Comparison of ENCODE assay signal across 1 mouse cellular context in the genomic region with DNA sequence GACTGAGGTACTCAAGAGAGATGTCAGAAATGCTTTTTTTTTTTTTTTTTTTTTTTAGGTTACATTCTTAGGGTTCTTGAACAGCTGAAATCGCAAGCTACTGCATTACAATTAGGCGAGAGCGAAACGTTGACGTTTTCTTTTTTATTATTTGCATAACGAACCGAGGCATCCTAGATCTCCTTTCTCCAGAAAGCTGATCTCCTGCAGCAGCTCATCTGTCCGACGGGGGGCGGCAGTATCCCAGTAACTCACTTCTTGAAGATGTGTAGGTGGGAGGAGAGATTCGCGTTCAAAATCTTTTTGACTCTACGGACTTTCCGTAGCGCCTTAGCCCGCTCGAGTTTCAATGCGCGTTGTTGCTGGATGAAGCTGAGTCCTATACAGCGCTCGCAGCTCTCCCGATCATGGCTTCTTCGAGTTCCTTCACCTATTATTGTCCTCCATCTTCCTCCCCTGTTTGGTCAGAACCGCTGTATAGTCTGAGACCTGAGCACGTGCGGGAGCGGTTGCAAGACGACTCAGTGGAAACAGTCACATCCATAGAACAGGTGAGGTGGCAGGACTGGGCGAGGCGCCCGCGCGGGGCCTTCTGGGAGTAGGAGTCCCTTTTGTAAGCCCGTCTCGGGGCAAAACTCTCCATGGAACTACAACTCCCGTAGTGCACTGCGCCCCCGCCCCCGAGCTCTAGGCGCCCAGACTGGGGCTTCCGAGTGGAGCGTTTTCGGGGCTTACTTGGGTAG.
A peak's percentile ranks its signal among the peaks of the same experiment; 100 is the strongest.
TF ChIP-seq lines count a peak whose summit lies in the region.

No protein-coding gene starts in this region.

TF ChIP-seq in CH12.LX, 34 proteins besides CTCF, POLR2A, EP300 and RAD21:
- TF ChIP-seq USF2 (conservative IDR thresholded peaks at IDR 0.05; ENCODE audit: low read depth, low read length) (no peak), MAX (IDR thresholded peaks at IDR 0.05; ENCODE audit: low read length) (peak; percentile 96), MAFK (IDR thresholded peaks at IDR 0.05; ENCODE audit: insufficient replicate concordance, low read length) (peak; percentile 38; the same call in 1 of the 2 replicates), ZMIZ1 (IDR thresholded peaks at IDR 0.05; ENCODE audit: low read depth, low read length) (0 out of 2 replicates have a peak, but pooled peaks have one; percentile 51), ZKSCAN1 (IDR thresholded peaks at IDR 0.05; ENCODE audit: borderline replicate concordance, low read depth, low read length) (no peak), MEF2A (IDR thresholded peaks at IDR 0.05; ENCODE audit: borderline replicate concordance, low read depth, low read length) (peak; percentile 70), GABPA (IDR thresholded peaks at IDR 0.05; ENCODE audit: insufficient replicate concordance, low read depth, low read length) (peak; percentile 10; the same call in 1 of the 2 replicates), MYC (IDR thresholded peaks at IDR 0.05; ENCODE audit: low read depth, low read length) (peak; percentile 99), CHD2 (IDR thresholded peaks at IDR 0.05; ENCODE audit: low read length) (peak; percentile 45; the same call in 1 of the 2 replicates), ZC3H11A (IDR thresholded peaks at IDR 0.05; ENCODE audit: low read depth, low read length) (peak; percentile 18; the same call in 1 of the 2 replicates), NELFE (IDR thresholded peaks at IDR 0.05; ENCODE audit: low read depth, low read length) (peak; percentile 60; the same call in 1 of the 2 replicates), ETS1 (conservative IDR thresholded peaks at IDR 0.05; ENCODE audit: low read depth, low read length) (peak; percentile 41; the same call in 1 of the 2 replicates), BHLHE40 (IDR thresholded peaks at IDR 0.05; ENCODE audit: low read depth, low read length) (peak; percentile 97), KAT2A (IDR thresholded peaks at IDR 0.05; ENCODE audit: insufficient replicate concordance, low read length) (peak; percentile 79; the same call in 1 of the 2 replicates), MXI1 (IDR thresholded peaks at IDR 0.05; ENCODE audit: low read depth, low read length) (peak; percentile 86; the same call in 1 of the 2 replicates), MAZ (IDR thresholded peaks at IDR 0.05; ENCODE audit: low read depth, low read length) (peak; percentile 72), UBTF (IDR thresholded peaks at IDR 0.05; ENCODE audit: low read depth, low read length) (0 out of 2 replicates have a peak, but pooled peaks have one; percentile 9), JUN (IDR thresholded peaks at IDR 0.05; ENCODE audit: insufficient read depth, low read depth, low read length) (peak; percentile 41), ZNF384 (IDR thresholded peaks at IDR 0.05; ENCODE audit: low read depth, low read length) (peak; percentile 81), USF1 (IDR thresholded peaks at IDR 0.05; ENCODE audit: low read depth, low read length) (no peak), POLR2AphosphoS2 (IDR thresholded peaks at IDR 0.05; ENCODE audit: low read depth, low read length) (peak; percentile 73; the same call in 1 of the 2 replicates), SIN3A (IDR thresholded peaks at IDR 0.05; ENCODE audit: low read length) (peak; percentile 94), E2F4 (IDR thresholded peaks at IDR 0.05; ENCODE audit: insufficient replicate concordance, low read depth, low read length) (peak; percentile 82; the same call in 1 of the 2 replicates), JUND (conservative IDR thresholded peaks at IDR 0.05; ENCODE audit: low read depth, low read length) (no peak), RCOR1 (conservative IDR thresholded peaks at IDR 0.05; ENCODE audit: low read depth, low read length) (no peak), CHD1 (IDR thresholded peaks at IDR 0.05; ENCODE audit: low read depth, low read length) (0 out of 2 replicates have a peak, but pooled peaks have one; percentile 26), IRF4 (IDR thresholded peaks at IDR 0.05; ENCODE audit: low read depth, low read length) (peak; percentile 72; the same call in 1 of the 2 replicates), PAX5 (IDR thresholded peaks at IDR 0.05; ENCODE audit: low read length) (no peak), ELF1 (IDR thresholded peaks at IDR 0.05; ENCODE audit: low read depth, low read length) (no peak; the same call in 1 of the 2 replicates), SMC3 (IDR thresholded peaks at IDR 0.05; ENCODE audit: low read depth, low read length) (peak; percentile 75), TCF12 (IDR thresholded peaks at IDR 0.05; ENCODE audit: low read depth, low read length) (peak; percentile 52; the same call in 1 of the 2 replicates), HCFC1 (IDR thresholded peaks at IDR 0.05; ENCODE audit: low read depth, low read length) (peak; percentile 92), TBP (conservative IDR thresholded peaks at IDR 0.05; ENCODE audit: low read depth, low read length) (0 out of 2 replicates have a peak, but pooled peaks have one; percentile 53), NRF1 (IDR thresholded peaks at IDR 0.05; ENCODE audit: low read depth, low read length) (peak; percentile 40; the same call in 1 of the 2 replicates)
TF ChIP-seq in CH12.LX: peak in this region for 27.
